ENCODE assay signal across 13 mouse cellular contexts in the genomic region with DNA sequence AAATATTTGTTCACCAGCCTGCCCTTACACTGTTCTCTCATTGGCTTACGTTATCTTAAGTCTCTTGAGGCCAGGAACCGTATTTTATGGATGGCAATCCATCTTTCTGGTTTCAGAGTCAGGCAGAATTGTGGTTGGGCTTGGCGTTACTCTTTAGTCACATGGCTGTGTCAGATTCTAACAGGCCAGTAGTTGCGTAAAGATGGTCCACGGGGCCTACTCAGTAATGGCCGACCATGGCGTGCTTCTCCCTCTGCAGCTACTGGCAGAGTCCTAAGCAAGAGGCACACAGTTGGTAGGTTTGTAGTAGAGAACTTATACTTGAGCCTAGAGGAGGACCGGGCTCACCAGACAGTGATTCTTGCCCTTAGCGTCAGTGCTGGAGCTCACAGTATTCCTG. TPM values are rescaled to one million over a fixed set of nuclear protein-coding genes. Genes with fewer than 3 reads are reported as not detected.
DNase-seq lines count a peak whose midpoint lies in the region; ATAC-seq and TF ChIP-seq lines count a peak whose summit lies in the region.
"Had no signal": no experiment of that assay in that cellular context is flagged by ENCODE, and none has a peak within 500 bp of the region (broad histone marks: within the 10 kb centered on the region; RNA-seq: fewer than 3 reads in every experiment).

No protein-coding gene starts in this region.

- no peaks in the 10 kb centered on the region; the same call in none of the 2 replicates for H3K4me1 ChIP-seq in kidney, embryonic 14.5 days (ENCODE audit: control insufficient read depth, insufficient read depth, low read length)
- H3K4me1 ChIP-seq in limb, embryonic 15.5 days: peaks cover 16% of the 10 kb centered on the region

- intact Hi-C loops in gastrocnemius, adult 2 months (cut with DNase I): loop anchor here (2.0 kb wide), 1 partner anchor 23 kb away; no protein-coding TSS in a partner anchor

- H3K36me3 ChIP-seq in kidney, embryonic 14.5 days (ENCODE audit: control insufficient read depth, insufficient read depth, low read length): peaks cover 2% of the 10 kb centered on the region; the same call in 1 of the 2 replicates
- H3K36me3 ChIP-seq in limb, embryonic 15.5 days: peaks cover 2% of the 10 kb centered on the region; the same call in 1 of the 2 replicates

- peak overlapping the region; percentile 8; the same call in 1 of the 2 replicates for H3K4me2 ChIP-seq in kidney, embryonic 14.5 days (replicated peaks; ENCODE audit: low read depth, low read length)
- H3K4me2 ChIP-seq in limb, embryonic 15.5 days: no peak overlapping the region

- H3K4me3 ChIP-seq in kidney, embryonic 14.5 days (ENCODE audit: low read length): no peak overlapping the region
- H3K4me3 ChIP-seq in gastrocnemius, adult 2 months: peak overlapping the region; percentile 90
- no peak overlapping the region for H3K4me3 ChIP-seq in limb, embryonic 15.5 days
- H3K4me3 ChIP-seq: embryonic facial prominence, embryonic 12.5 days had no signal

- DNase-seq in adrenal gland, postnatal 14 days: peak; percentile 23
- DNase-seq in adrenal gland, adult 18-20 months (ENCODE audit: low spot score in 2 of 2): no peak
- no peak for DNase-seq in kidney, adult 11 months
- peak; percentile 61 for DNase-seq in gastrocnemius, adult 2 months
- DNase-seq in cerebellum, adult 18-20 months: no peak
- DNase-seq in retina, embryonic 14.5 days (ENCODE audit: low spot score): no peak
- DNase-seq: adrenal gland, adult 8-10 months; cerebellum, adult 9-11 months had no signal

- no peaks in the 10 kb centered on the region for H3K9me3 ChIP-seq in kidney, embryonic 14.5 days (ENCODE audit: control insufficient read depth, low read length)
- no peaks in the 10 kb centered on the region for H3K9me3 ChIP-seq in limb, embryonic 15.5 days
- H3K9me3 ChIP-seq: embryonic facial prominence, embryonic 12.5 days; midbrain, embryonic 10.5 days had no signal

- 69% methylated on average over 9 of the region's 9 CpGs for WGBS in kidney, embryonic 14.5 days
- WGBS in limb, embryonic 15.5 days: 74% methylated on average over 9 of the region's 9 CpGs

- no peak for ATAC-seq in kidney, embryonic 14.5 days (ENCODE audit: low FRiP score, low TSS enrichment)
- no peak for ATAC-seq in limb, embryonic 15.5 days (ENCODE audit: insufficient number of reproducible peaks, low FRiP score, low TSS enrichment, low read depth)

- no peak overlapping the region for H3K9ac ChIP-seq in kidney, embryonic 14.5 days (ENCODE audit: low read depth, low read length)
- no peak overlapping the region for H3K9ac ChIP-seq in limb, embryonic 15.5 days
- H3K9ac ChIP-seq: embryonic facial prominence, embryonic 12.5 days; liver, embryonic 14.5 days had no signal

- H3K27me3 ChIP-seq in kidney, embryonic 14.5 days (ENCODE audit: control insufficient read depth, insufficient read depth, low read length): no peaks in the 10 kb centered on the region
- no peaks in the 10 kb centered on the region for H3K27me3 ChIP-seq in limb, embryonic 15.5 days
- H3K27me3 ChIP-seq: embryonic facial prominence, embryonic 12.5 days had no signal

- no peak for TF ChIP-seq CTCF in gastrocnemius, adult 2 months (IDR thresholded peaks at IDR 0.05)

- H3K27ac ChIP-seq in kidney, embryonic 14.5 days (ENCODE audit: low read depth, low read length): no peak overlapping the region
- peak overlapping the region; percentile 96 for H3K27ac ChIP-seq in gastrocnemius, adult 2 months
- peak overlapping the region; percentile 61; the same call in 1 of the 2 replicates for H3K27ac ChIP-seq in limb, embryonic 15.5 days
- H3K27ac ChIP-seq: embryonic facial prominence, embryonic 12.5 days; liver, embryonic 14.5 days; midbrain, embryonic 10.5 days had no signal

RNA-seq across cellular contexts. Expression of gene Ick, which starts 6.8 kb away (rescaled TPM):
- total RNA-seq in adrenal gland, postnatal 14 days (2021): 20.2 and 21.8 TPM in 2 replicates
- total RNA-seq in adrenal gland, adult 18-20 months (2021): 10 to 100 TPM; 15.2 to 16.7 TPM
- polyA plus RNA-seq in kidney, embryonic 14.5 days (2014; fragmentation: Nextera tagmentation; extraction: Ambion mirVana): 19.6 and 29.3 TPM in 2 replicates
- 1 to 10 TPM; 5.0 to 6.4 TPM for total RNA-seq in gastrocnemius, adult 2 months (2021)
- 23.5 and 24.0 TPM in 2 replicates for polyA plus RNA-seq in limb, embryonic 15.5 days (2015; fragmentation: Nextera tagmentation; extraction: Ambion mirVana)

RNA-seq across cellular contexts. Expression of gene Fbxo9, which starts 6.9 kb away (rescaled TPM):
- 87.2 and 89.9 TPM in 2 replicates for total RNA-seq in adrenal gland, postnatal 14 days (2021)
- 100 to 1,000 TPM in 1 of 2 experiments, 10 to 100 TPM in 1; 70.8 to 108 TPM for total RNA-seq in adrenal gland, adult 18-20 months (2021)
- 34.6 and 43.9 TPM in 2 replicates for polyA plus RNA-seq in kidney, embryonic 14.5 days (2014; fragmentation: Nextera tagmentation; extraction: Ambion mirVana)
- 10 to 100 TPM; 43.3 to 49.0 TPM for total RNA-seq in gastrocnemius, adult 2 months (2021)
- 37.6 and 41.2 TPM in 2 replicates for polyA plus RNA-seq in limb, embryonic 15.5 days (2015; fragmentation: Nextera tagmentation; extraction: Ambion mirVana)

Comparison
In these comparisons a context has a peak if more than half of its experiments do, and no peak if none do; other contexts are left out.
1. DNase-seq: peak in adrenal gland, postnatal 14 days (single experiment) and gastrocnemius, adult 2 months (single experiment); none in adrenal gland, adult 18-20 months (0 of 2), kidney, adult 11 months (single experiment), cerebellum, adult 18-20 months (0 of 2) and retina, embryonic 14.5 days (single experiment).